Mouse (Mus musculus) T-helper 2 cell (primary cell): ENCODE results near the gene Gm26992.

Source experiments
- in situ Hi-C: fragments of 300-600 bp; cut with MboI, MseI; formaldehyde crosslinking; loops from one replicate; pipeline ENCODE4 v1.15.1; 2025; ENCODE audit warnings: high pct_unique_total_duplicates

Gm26992 gene

GRCm38 (mm10) chrX:103483047-103483446, 61.2 kb downstream of the Gm26992 start:
- in situ Hi-C loops: loop anchor here (5.0 kb wide), 1 partner anchor 139 kb away; no protein-coding TSS in a partner anchor

- in situ Hi-C loops: loop anchor here (5.0 kb wide), 1 partner anchor 138 kb away; no protein-coding TSS in a partner anchor
These were observed 62.2 kb downstream of the Gm26992 start for GRCm38 (mm10) chrX:103484050-103484449.

- in situ Hi-C loops: no loop called here
These were observed 69.0 kb downstream of the Gm26992 start for GRCm38 (mm10) chrX:103490853-103491252.

- in situ Hi-C loops: no loop called here
These were observed 70.8 kb downstream of the Gm26992 start for GRCm38 (mm10) chrX:103492398-103493256.

- in situ Hi-C loops: no loop called here
These were observed 71.8 kb downstream of the Gm26992 start for GRCm38 (mm10) chrX:103493351-103494173.

- in situ Hi-C loops: no loop called here
These were observed 77.6 kb downstream of the Gm26992 start for GRCm38 (mm10) chrX:103499374-103499773.

- in situ Hi-C loops: loop anchor here (5.0 kb wide), 1 partner anchor 112 kb away; no protein-coding TSS in a partner anchor
These were observed 78.3 kb downstream of the Gm26992 start for GRCm38 (mm10) chrX:103500137-103500536.

GRCm38 (mm10) chrX:103508218-103508617, 86.4 kb downstream of the Gm26992 start:
- in situ Hi-C loops: no loop called here

GRCm38 (mm10) chrX:103509168-103510019, 87.6 kb downstream of the Gm26992 start:
- in situ Hi-C loops: no loop called here

GRCm38 (mm10) chrX:103514782-103515181, 93.0 kb downstream of the Gm26992 start:
- in situ Hi-C loops: no loop called here

- in situ Hi-C loops: no loop called here
These were observed 93.5 kb downstream of the Gm26992 start for GRCm38 (mm10) chrX:103515346-103515745.

- in situ Hi-C loops: no loop called here
These were observed 97.0 kb downstream of the Gm26992 start for GRCm38 (mm10) chrX:103518798-103519197.

GRCm38 (mm10) chrX:103519547-103519946, 97.7 kb downstream of the Gm26992 start:
- in situ Hi-C loops: no loop called here

- in situ Hi-C loops: no loop called here
These were observed 99.5 kb downstream of the Gm26992 start for GRCm38 (mm10) chrX:103521221-103521716.

GRCm38 (mm10) chrX:103529185-103529584, 107.4 kb downstream of the Gm26992 start:
- in situ Hi-C loops: no loop called here
